Mouse (Mus musculus): Measurements from ENCODE around the gene Prr12.

Prr12 gene

DNA sequence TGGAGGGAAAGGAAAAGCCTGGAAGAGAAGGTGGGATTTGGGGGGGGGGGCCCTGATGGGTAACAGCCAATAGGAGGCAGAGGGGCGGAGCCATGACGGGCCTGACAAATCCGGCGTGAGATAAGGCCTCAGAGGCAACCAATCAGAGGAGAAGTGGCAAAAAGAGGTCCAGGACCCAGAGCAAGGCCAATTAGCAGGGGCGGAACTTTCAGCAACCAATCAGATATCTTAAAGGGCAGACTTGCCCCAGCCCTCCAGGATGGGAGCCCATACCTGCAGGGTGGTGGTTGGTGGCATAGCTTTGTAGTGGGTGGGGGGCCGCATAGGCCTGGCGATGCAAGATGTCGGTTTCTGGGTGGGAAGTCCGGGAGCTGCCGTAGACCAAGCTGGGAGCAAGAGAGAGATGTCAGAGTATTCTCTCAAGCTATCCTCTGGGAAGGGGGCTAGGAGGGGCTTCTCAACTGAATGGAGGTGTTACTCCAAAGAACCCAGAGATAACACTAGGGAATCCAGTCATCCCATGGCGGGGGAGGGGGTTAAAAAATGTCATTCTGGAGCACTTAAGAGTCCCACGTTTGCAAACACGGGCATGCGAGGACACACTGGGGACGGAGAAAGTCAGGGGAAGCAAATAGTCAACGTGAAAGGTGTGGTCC, 1.6 kb downstream of the Prr12 start:
- DNase-seq (ENCODE audit: low spot score in 2 of 2): peak; percentile 58 to 64

DNA sequence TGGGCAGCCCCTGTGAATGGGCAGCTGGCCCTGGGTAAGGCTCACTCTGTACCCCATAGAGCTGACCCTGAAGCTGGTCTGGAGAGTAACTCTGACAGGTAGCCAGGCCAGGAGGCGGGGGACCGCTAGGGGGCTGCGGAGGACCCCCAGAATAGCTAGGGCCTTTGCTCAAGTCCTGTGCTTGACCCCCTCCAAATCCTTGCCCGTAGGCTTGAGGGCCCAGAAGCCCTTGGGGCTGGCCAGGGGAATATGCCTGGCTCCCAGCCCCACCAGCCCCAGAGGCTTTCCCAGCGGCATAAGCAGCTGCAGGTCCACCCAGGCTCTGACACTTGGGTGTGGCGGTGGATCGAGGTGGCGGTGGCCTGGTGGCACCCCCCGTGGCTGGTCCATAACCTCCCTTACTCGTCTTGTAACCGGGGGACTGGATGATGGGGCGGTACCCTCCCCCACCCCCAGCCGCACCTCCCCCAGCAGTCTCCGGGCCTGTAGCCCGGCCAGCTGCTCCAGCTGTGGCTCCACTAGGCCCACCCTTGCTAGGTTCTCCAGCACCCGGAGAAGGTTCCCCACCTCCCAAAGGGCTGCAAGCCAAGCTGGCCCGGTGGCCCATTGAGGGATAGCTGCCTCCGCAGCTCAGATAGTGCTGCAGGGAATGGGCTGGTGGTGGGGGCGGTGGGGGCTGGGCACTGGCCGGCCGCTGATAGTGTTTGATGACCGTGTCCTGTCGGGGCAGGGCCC, 3.6 kb downstream of the Prr12 start:
- DNase-seq (ENCODE audit: low spot score in 2 of 2): no peak

DNA sequence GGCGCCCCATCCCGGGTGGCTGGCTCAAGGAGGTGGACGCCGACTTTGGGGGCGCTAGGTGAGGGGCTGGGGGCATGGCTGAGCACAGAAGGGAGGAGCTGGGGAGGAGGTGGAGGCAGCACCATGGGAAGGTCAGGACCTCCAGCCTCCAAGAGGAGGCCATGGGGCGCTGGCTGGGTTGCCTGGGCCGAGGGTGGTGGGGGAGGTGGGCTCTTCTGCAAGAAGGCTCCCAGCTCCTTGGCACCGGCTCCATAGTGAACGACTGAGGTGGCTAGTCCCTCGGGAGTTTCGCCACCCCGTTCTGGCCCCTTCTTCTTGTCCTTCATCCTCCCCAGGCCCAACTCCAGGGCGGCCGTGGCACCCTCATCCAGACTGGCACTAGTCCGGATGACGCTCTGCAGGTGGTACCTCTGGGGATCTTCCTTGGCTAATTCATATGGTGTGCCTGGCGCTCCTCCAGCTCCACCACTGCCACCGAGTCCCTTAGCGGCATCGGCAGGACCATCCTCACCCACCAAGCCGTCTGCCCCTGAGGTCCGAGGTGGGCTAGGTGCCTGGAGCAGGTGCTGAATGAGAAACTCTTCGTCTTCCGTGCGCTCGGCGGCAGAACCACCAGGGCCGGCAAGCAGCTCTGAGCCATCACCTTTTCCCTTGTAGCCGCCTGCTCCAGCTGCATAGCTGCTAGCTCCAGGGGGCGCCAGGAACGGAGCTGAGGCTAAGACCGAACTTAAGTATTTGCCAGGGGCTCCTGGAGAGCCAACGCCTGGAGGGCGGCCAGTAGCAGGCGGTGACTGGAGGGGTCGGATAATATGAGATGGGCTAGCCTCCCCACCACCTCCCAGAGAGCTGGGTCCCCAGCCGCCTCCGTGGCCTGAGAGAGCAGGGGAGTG, 4.4 kb downstream of the Prr12 start:
- DNase-seq (ENCODE audit: low spot score in 2 of 2): no peak

DNA sequence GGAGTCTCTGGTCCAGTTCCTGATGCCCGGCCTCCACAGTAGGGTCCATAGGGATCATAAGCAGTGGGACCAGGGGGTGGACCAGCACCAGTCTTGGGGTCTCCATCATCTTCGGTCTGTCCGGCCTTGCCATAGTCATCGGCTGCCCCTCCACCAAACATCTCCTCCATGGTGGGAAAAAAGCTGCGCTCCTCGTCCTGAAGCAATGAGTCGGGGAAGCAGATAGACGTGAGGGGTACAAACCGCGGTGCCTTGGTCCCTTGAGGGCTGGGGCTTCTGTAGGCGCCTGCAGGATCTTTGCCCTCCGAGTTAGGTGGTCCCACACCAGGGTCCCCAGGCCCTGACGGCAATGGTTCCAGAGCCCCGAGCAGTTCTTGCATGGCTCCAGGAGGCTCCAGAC, 5.2 kb downstream of the Prr12 start:
- no peak for DNase-seq (ENCODE audit: low spot score in 2 of 2)

DNA sequence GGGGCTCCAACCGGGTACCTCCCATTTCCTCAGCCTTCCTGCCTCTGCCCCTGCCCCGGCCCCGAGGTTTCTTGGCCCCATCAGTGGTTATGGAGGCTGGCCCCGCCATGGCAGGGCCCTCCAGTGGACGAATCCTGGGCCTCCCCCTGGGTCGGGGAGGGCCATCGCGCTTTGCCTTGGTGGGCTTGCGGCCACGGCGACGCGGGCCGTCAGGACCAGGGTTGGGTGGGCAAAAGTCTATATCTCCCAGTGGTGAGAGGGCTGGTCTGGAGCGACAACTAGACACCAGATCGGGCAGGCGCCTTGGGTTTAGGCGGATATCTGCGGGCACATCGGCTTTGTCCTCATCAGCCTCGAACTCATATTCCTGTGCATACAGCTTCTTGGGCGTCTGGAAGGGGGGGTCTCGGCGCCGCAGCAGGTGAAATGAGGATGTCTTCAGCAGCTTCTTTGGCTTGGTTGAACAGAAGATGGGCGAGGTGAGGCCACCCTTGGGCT, 5.8 kb downstream of the Prr12 start:
- DNase-seq (ENCODE audit: low spot score in 2 of 2): no peak

DNA sequence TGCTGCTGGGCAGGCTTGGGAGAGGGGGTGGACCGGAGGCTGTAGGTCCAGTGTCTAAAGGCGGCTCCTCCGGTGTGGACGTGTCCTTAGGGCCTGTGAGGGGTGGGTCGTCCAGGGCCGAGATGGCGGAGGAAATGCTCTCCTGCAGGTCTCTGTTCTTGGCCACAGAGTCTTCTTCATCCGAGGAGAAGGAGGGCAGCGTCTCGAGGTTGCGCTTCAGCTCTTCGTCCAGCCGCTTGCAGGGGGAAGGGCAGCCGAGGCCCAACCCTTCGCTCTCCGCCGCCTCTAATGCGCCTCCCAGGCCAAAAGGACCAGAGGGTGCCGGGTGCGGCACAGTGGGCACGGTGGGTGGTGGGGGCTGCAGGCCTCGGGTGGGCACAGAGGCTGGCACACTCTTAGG, 6.9 kb downstream of the Prr12 start:
- DNase-seq (ENCODE audit: low spot score in 2 of 2): no peak

DNA sequence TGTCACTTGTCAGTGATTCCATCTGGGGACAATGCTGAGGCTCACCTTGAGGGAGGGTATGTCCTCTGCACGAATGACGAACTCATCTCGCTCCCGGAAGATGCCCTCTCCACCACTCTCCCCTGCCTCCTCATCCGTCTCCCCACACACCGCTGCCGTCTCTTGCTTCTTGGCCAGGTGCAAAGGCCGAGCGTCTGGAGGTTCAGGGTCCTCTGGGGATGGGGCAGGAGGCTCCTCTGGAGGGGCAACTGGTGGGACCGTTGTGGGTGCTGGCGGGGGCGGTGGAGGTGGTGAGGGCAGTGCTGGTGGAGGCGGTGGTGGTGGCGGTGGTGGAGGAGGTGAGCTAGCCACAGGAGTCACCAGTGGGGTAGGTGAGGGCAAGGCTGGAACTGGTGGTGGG, 9.4 kb downstream of the Prr12 start:
- no peak for DNase-seq (ENCODE audit: low spot score in 2 of 2)

DNA sequence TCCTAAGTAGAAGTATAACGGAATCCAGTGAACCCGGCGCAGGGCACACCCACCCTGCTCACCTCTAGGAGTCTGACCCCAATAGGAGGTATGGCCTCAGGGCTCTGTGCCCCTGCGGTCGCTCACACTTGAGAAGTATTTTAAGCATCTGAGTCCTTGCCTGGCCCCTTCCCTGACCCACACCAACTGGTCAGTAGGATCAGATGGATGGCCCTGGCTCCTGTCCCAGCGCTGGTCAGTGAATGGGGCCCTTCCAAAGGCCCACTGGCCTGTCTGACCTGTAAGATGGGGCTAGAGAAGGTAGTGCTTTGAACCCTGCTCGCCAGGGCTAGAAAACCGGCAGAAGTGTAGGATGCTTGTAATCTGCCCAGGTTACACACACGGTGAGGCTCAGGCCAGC, 11.8 kb downstream of the Prr12 start:
- DNase-seq (ENCODE audit: low spot score in 2 of 2): no peak

DNA sequence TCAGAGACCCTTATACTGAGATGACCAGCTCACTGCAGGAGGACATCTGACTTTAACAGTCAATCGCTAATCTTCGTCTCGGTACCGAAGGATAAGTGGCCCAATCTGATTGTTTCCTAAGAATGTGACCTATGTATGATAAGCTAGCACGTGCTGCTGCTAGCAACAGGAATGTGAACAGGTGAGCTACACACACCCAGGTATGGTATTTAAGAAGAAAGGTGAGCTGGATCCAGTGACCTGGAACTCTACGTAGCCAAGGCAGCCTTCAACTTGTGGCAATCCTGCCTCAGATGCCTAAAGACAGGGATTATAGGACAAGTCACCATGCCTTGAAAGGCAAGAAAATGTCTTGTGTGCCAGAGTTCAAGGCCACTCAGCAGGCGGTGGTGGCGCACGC, 14.3 kb downstream of the Prr12 start:
- DNase-seq (ENCODE audit: low spot score in 2 of 2): no peak

DNA sequence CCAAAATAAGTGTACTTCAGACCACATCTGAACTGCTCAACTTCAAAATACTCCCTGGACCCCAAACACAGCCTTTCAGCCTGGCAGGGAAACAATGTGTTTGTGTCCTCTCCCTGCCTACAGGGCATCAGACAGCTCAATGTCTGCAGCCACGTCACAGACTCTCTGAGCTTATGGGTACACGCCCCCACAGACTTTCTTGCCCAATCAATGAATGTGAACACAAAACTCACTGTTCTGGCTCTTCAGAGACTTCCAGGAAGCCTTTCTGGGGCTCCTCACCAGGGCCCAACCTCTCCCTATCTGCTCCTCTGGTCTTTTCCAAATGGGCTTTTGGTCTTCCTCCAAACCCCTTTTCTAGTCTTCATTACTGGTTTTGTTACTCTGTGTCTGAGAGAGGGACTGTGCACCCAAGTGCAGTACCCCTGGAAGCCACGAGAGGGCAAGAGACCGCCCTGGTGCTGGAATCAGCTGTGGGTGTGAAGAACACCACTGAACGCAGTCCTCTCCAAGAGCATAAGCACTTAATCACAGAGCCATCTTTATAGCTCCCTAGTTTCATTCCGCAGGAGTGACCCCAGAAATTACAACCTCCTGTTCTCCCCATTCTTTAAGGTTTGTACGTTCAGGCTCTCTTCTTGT, 14.8 kb downstream of the Prr12 start:
- DNase-seq (ENCODE audit: low spot score in 2 of 2): no peak

DNA sequence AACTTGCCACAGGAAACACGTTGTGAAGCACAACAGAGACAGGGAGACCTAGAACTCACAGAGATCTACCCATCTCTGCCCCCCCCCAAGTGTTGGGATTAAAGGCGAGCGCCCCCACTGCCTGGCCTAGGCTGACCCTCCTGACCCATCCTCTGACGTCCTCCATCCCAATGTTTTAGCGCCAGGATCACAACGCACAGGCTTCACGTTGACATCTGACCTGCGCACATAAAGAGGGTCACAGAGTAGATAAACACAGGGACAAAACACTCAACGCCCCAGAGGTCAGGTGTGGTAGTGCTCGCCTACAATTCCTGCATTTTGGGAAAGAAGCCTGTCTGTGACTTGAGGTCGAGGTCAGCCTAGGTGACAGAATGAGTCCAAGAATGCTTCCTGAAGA, 16.0 kb downstream of the Prr12 start:
- no peak for DNase-seq (ENCODE audit: low spot score in 2 of 2)

DNA sequence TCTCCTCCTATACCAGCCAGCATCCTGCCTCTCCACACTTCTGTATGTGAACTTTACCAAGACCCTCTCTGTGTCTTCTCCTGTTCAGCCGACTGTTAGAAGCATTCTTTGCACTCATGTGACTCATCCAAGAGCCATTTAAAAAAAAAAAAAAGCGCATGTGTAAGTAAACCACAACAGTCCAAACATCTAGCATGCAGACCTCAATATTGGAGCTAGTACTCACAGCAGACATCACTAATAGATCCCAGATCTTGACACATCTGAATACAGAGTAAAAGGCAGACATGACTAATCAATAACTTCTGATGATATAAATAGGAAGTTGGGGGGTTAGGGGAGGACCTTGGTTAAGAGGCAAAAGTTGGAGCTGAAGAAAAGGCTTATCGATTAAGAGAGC, 17.1 kb downstream of the Prr12 start:
- no peak for DNase-seq (ENCODE audit: low spot score in 2 of 2)

DNA sequence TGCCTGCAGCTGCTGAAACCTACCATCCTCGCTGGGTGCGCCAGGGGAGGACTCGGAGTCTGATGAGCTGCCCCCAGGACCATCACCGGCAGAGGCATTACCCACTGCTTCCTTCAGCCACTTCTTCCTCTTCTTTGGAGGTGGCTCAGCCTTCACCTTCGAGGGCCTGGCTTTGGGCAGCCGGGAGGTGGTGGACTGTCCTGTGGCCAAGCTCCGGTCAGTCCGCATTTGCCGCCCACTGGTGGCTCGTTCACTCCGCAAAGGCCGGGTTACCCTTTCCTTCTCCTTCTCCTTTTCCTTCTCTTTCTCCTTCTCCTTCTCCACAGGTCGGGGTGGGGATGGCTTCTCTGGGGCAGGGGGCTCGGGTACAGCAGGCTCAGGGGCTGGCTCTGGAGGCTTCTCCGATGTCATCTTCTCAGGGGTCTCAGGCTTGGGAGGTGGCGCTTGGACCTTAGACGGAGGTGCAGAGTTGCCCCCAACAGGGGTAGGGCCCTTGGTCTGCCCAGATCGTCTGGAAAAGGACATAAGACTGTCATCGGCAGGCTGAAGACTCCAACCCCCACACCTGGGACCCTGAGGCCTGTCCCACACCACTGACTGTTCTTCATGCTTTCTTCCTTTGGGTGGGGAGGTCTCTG, 18.8 kb downstream of the Prr12 start:
- DNase-seq (ENCODE audit: low spot score in 2 of 2): no peak

DNA sequence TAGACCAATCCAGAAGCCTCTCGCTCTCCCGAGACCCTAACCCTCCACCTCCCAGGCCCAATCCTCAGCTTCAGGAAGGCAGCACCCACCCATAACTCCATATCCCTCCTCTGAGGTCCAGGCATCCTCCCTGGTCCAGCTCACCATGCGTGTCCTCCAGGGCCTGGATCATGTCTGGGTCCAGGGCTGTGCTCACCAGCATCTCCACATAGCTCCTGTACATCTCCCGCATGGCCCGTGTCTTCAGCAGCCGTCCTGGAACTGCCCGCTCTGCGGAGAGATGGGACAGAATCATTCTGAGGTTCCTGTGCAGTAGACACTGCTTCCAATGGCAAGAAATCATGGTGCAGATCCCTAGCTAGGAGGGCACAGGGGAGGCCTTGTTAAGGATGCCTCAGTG, 21.8 kb downstream of the Prr12 start:
- no peak for DNase-seq (ENCODE audit: low spot score in 2 of 2)

DNA sequence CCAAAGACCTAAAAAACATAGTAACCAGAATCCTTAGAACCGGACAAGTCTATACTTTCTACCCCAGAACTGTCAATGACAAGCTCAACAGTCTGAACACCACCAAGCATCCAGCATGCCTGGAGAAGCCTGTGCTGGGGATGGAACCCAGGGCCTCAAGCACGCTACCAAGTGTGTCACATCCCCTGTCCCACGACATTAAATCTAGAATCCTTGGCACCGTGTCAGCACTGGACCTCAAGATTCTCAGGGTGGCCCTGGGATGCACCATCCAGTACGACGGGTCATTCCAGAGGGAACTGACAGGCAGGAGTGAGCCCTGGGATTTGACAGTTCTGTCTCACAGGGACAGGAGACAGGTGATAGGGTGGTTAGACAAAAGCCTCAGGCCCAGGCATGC, 22.7 kb downstream of the Prr12 start:
- no peak for DNase-seq (ENCODE audit: low spot score in 2 of 2)

DNA sequence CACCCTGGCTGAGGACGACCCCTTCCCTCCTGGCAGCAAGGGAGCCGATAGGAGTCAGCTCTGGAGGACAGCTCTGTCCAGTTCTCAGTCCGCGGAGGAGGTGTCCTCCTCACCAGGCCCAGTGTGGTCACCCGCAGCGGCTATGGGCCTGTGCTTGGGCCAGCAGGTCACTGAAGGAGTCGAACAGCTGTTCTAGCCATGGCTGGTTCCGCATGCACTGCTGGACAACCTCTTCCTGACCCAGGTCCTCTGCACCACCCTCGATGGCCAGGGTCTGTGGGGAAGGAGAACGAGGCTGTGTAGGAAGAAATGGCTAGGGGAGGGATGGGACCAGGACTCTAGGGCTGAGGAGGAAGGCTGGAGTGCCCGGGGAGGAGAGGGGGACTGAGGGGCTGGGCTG, 24.3 kb downstream of the Prr12 start:
- DNase-seq (ENCODE audit: low spot score in 2 of 2): no peak

DNA sequence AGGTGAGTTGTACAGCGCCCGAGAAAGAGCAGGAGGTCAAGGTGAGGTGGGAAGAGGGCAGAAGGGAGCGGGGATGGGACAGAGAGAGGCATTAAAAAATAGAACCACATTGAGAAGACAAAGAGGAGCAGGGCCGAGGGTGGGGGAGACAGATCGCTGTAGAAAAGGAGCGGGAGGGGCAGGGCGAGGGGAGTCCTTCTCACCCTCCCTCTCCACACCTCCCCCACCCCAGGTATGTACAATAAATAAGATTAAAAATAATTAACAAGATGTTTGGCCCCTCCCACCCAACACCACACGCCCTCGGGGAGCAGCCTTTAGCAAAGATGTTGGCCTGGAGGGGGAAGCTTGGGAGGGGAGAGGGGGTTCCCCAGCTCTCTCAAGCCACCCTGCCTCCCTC, 24.9 kb downstream of the Prr12 start:
- no peak for DNase-seq (ENCODE audit: low spot score in 2 of 2)

DNA sequence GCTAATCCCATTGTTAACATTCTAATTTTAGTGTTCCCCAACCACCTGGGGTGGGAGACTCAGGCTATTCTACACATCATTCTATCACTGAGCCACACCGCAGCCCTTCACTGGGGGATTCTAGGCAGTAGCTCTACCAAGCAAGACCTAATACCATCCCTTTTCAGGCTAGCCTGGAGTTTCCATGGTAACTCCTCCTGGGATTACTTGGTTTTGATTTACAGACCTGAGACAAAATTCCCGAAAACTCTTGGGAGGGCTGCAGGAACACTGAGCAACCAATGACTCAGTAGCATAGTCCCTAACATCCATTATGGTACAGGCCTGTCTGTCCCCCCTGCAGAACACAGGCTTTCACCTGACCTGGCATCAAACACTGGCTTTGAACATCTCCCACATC, 26.4 kb downstream of the Prr12 start:
- DNase-seq (ENCODE audit: low spot score in 2 of 2): no peak

DNA sequence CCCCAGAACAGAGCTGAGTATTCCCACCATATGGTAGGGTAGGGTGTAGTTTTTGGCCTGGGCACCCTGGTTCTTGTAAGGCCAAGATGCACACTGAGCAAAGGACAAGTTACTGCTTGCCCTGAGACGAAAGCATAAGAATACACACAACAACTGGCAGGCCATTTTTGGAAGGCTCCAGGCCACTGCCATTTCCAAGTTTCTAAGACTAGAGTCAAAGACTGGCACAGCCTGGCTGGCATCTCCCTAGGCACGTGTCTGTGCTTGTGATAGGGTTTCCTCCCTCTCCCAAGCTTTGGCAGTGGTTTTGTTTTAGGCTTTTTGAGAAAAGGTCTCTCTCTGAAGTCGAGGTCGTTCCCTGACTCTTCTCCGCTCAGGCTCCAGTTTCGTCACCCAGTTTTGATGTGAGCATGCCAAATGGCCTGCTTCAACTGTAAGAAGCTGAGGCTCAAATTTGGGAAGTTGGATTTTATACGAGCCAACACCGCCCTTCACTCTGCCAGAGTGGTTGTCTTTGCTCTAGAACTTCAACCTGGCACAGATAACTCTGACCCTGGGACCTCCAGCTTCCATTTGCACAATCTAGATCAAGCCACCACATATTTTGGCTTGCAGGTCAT, 27.0 kb downstream of the Prr12 start:
- no peak for DNase-seq (ENCODE audit: low spot score in 2 of 2)

DNA sequence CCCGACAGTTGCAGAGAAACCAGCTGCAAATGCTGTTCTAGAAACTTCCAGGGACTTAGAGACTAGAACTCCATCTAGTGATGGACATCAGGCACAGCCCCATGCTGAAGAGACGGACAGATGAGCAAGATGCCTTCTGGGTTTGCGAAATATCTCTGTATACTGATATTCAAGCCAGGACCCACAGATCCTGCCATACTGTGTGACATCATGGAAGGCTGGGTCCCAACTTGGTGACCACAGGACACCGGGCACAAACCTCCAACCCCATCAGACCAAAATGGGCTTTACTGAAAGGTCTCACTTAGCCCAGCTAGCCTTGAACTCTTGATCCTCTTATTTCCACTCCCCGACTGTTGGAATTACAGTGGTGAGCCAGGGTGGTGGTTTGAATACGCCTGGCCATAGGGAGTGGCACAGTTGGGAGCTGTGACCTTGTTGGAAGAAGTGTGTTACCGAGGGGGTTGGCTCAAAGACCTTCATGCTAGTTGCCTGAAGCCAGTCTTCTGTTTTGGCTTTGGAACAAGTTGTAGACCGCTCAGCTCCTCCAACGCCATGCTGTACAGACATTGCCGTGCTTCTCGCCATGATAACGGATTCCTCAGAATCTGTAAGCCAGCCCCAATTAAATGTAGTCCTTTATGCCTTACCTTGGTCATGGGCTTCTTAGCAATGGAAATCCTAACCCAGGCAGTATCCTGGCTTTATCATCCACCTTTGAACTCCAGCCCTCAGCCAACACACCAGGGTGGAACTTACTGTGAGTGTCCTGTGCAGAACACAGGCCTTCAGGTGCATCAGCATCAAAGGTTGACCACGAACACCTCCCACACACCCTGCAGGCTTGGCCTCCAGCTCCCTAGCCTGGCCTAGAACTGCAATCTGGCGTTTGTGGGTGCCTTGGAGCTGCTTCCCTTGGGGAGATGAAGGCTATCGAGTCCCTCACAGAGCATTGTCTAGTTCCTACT, 28.1 kb downstream of the Prr12 start:
- no peak for DNase-seq (ENCODE audit: low spot score in 2 of 2)

All from frontal cortex, postnatal 36 days (tissue).